Mouse (Mus musculus): Measurements from ENCODE around the gene Hmg20a. TPM values are rescaled to one million over a fixed set of nuclear protein-coding genes. Genes with fewer than 3 reads are reported as not detected.

Gene Hmg20a
- polyA plus RNA-seq, 1 experiment from 2014 or later: 52.2 TPM

DNA sequence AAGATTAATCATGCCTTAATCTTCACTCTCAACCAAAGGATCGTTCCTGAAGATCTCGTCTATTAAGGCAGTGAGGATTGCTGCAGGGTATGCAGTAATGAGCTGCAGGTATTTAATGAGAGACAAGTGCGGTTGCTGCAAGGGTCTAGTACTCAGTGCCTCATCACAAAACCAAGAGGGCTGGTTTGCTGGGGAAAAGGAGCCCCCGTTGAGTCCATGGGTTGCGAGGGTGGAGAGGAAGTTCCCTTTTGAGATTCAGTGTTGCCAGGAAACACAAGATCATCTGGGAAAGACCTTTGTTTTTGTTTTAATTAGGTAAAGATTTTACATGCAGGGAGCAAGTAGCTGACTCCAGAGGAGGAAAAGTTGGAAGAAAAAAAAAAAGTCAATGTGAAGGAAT, 86.1 kb downstream of the Hmg20a start:
- no peak overlapping the region for H3K9ac ChIP-seq (ENCODE audit: low read length)
- H3K4me2 ChIP-seq (ENCODE audit: low read length): no peak overlapping the region
- no peaks in the 10 kb centered on the region for H3K36me3 ChIP-seq (ENCODE audit: control insufficient read depth, insufficient read depth, low read length)
- no peaks in the 10 kb centered on the region for H3K9me3 ChIP-seq (ENCODE audit: control insufficient read depth, low read length)
- ATAC-seq (replicated peaks; ENCODE audit: low FRiP score, low TSS enrichment, low read depth) (no peak), DNase-seq (ENCODE audit: low spot score) (no peak)
- WGBS: 70% methylated on average over 5 of the region's 5 CpGs
- H3K27ac ChIP-seq (ENCODE audit: low read depth): no peak overlapping the region
- H3K27me3 ChIP-seq (replicated peaks; ENCODE audit: control insufficient read depth, insufficient read depth, low read length): no peaks in the 10 kb centered on the region
- no peak overlapping the region for H3K4me3 ChIP-seq (ENCODE audit: low read depth, low read length)
- H3K4me1 ChIP-seq (replicated peaks; ENCODE audit: control insufficient read depth, insufficient read depth, low read length): peaks cover 46% of the 10 kb centered on the region

DNA sequence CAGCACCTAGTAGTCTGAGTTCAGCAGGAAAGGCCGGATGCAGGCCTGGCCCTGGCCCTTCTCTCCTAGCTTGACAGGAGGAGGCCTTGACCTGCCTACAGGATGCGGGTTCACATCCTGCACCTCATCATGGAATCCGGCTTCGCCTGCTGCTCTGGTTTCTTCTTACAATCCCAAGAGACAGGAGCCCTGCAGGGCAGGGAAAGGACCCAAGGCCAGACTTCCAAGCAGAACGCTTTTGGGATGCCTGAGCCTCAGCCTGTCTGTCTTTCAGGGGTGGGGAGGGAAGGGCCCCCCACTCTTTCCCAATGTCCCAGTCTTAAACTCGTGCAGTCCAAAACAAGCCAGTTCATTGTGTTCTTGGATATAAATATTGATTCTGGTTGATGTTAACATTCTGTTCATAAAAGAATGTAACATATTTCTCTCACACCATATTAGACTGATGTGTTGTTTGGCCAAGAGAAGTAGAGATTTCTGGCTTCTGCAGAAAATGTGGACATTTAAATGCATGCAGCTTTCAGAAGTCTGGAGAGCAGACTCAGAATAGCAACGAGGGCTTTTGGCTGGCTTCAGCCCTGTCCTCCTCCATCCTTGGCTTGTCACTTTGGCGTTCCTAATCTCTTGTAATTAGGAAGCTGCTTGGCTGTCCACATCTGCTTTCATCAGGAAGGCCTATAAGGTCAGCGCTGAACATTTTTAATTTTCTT, 86.8 kb downstream of the Hmg20a start:
- DNase-seq (ENCODE audit: low spot score) (no peak), ATAC-seq (replicated peaks; ENCODE audit: low FRiP score, low TSS enrichment, low read depth) (peak; percentile 7; the same call in 1 of the 2 replicates)
- peak overlapping the region; percentile 83 for H3K27ac ChIP-seq (ENCODE audit: low read depth)
- WGBS: 50% methylated on average over 9 of the region's 9 CpGs
- H3K36me3 ChIP-seq (ENCODE audit: control insufficient read depth, insufficient read depth, low read length): no peaks in the 10 kb centered on the region
- no peaks in the 10 kb centered on the region for H3K27me3 ChIP-seq (replicated peaks; ENCODE audit: control insufficient read depth, insufficient read depth, low read length)
- no peak overlapping the region for H3K9ac ChIP-seq (ENCODE audit: low read length)
- H3K4me2 ChIP-seq (ENCODE audit: low read length): peak overlapping the region; percentile 63
- peaks cover 46% of the 10 kb centered on the region for H3K4me1 ChIP-seq (replicated peaks; ENCODE audit: control insufficient read depth, insufficient read depth, low read length)
- H3K9me3 ChIP-seq (ENCODE audit: control insufficient read depth, low read length): no peaks in the 10 kb centered on the region
- no peak overlapping the region for H3K4me3 ChIP-seq (ENCODE audit: low read depth, low read length)

DNA sequence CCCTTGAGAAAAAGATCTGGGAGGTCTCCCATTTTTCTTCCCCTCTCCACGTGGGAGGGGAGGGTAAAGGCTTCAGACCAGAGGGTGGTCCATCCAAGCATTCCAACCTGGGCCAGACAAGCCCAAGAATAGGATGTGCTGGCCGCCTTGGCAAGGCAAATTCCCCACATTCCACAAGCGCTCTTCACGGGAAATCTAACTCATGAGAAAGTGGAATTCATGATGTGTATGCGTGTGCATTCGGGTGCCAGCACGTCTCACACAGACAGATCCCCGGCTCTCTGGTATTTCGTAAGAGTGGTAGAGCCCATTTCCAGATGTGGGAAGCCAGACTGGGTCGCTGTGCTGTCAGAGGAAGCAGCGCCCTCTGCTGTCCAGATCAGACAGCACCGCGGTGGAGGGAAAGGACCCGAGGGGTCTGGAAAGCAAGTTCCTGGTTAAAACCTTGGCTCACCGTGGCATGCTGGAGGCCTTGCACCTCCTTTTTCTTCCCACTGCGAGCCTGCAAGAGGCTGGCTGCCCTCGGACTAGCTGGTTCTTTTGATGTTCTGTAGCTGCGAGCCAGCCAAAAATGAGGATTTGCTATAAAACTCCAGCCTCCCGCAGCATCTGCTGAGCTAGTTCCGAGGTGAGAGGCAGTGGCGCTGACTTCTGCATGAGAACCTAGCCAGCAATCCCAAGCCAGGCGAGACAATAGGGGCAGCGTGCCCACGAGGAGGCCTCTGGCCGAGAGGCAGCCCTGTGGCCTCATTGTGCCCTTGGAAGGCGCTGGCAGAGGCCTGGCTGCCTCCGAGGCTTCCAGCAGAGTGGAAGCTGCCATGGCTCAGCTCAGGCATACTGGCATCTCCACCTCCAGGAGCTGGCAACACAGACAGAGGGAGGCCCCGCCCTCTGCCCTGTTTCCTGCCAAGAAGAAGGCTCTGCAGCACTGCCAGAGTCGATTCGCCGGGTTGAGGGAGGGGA, 87.7 kb downstream of the Hmg20a start:
- Histone ChIP-seq H3K9me3 (ENCODE audit: control insufficient read depth, low read length) (no peaks in the 10 kb centered on the region), H3K27ac (ENCODE audit: low read depth) (peak overlapping the region; percentile 83), H3K27me3 (replicated peaks; ENCODE audit: control insufficient read depth, insufficient read depth, low read length) (no peaks in the 10 kb centered on the region), H3K4me3 (ENCODE audit: low read depth, low read length) (peak overlapping the region; percentile 26), H3K4me2 (ENCODE audit: low read length) (peak overlapping the region; percentile 63), H3K9ac (ENCODE audit: low read length) (peak overlapping the region; percentile 41), H3K4me1 (replicated peaks; ENCODE audit: control insufficient read depth, insufficient read depth, low read length) (peaks cover 46% of the 10 kb centered on the region), H3K36me3 (ENCODE audit: control insufficient read depth, insufficient read depth, low read length) (no peaks in the 10 kb centered on the region)
- ATAC-seq (replicated peaks; ENCODE audit: low FRiP score, low TSS enrichment, low read depth): peak; percentile 81
- DNase-seq (ENCODE audit: low spot score): peak; percentile 99
- WGBS: under 1% methylated on average over 31 of the region's 31 CpGs

GRCm38 (mm10) chr9:56506931-56507681, 88.7 kb downstream of the Hmg20a start:
- Histone ChIP-seq H3K36me3 (ENCODE audit: control insufficient read depth, insufficient read depth, low read length) (no peaks in the 10 kb centered on the region), H3K4me1 (replicated peaks; ENCODE audit: control insufficient read depth, insufficient read depth, low read length) (peaks cover 40% of the 10 kb centered on the region), H3K27ac (ENCODE audit: low read depth) (peak overlapping the region; percentile 83), H3K9me3 (ENCODE audit: control insufficient read depth, low read length) (no peaks in the 10 kb centered on the region), H3K4me3 (ENCODE audit: low read depth, low read length) (peak overlapping the region; percentile 26), H3K9ac (ENCODE audit: low read length) (peak overlapping the region; percentile 11; the same call in 1 of the 2 replicates), H3K27me3 (replicated peaks; ENCODE audit: control insufficient read depth, insufficient read depth, low read length) (no peaks in the 10 kb centered on the region), H3K4me2 (ENCODE audit: low read length) (peak overlapping the region; percentile 63)
- 4% methylated on average over 25 of the region's 25 CpGs for WGBS
- DNase-seq (ENCODE audit: low spot score) (peak; percentile 70), ATAC-seq (replicated peaks; ENCODE audit: low FRiP score, low TSS enrichment, low read depth) (no peak)

DNA sequence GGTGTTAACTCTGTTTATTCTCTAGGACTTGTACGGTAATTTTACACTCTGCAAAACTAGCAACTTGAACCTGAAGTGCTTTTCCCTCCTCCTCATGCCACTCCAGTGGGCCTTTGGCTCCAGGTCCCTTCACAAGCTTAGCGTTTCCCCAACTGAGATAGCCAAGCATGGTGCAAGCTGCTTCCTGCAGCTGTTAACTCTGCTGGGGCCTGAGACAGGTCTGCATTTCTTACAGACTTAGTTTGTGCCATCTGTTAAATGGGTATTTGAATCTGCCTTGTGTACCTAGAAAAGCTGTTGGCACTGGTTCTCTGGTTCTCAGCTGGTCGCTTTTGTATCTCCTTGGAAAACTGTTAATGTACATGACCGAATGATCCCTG, 89.3 kb downstream of the Hmg20a start:
- Histone ChIP-seq H3K9ac (ENCODE audit: low read length) (0 out of 2 replicates have a peak overlapping the region, but pooled peaks have one; percentile 11), H3K36me3 (ENCODE audit: control insufficient read depth, insufficient read depth, low read length) (no peaks in the 10 kb centered on the region), H3K9me3 (ENCODE audit: control insufficient read depth, low read length) (no peaks in the 10 kb centered on the region), H3K4me1 (replicated peaks; ENCODE audit: control insufficient read depth, insufficient read depth, low read length) (peaks cover 34% of the 10 kb centered on the region), H3K27me3 (replicated peaks; ENCODE audit: control insufficient read depth, insufficient read depth, low read length) (no peaks in the 10 kb centered on the region), H3K4me3 (ENCODE audit: low read depth, low read length) (no peak overlapping the region), H3K27ac (ENCODE audit: low read depth) (peak overlapping the region; percentile 83), H3K4me2 (ENCODE audit: low read length) (peak overlapping the region; percentile 63)
- ATAC-seq (replicated peaks; ENCODE audit: low FRiP score, low TSS enrichment, low read depth) (no peak), DNase-seq (ENCODE audit: low spot score) (peak; percentile 52)
- 50% methylated on average over 4 of the region's 4 CpGs for WGBS

DNA sequence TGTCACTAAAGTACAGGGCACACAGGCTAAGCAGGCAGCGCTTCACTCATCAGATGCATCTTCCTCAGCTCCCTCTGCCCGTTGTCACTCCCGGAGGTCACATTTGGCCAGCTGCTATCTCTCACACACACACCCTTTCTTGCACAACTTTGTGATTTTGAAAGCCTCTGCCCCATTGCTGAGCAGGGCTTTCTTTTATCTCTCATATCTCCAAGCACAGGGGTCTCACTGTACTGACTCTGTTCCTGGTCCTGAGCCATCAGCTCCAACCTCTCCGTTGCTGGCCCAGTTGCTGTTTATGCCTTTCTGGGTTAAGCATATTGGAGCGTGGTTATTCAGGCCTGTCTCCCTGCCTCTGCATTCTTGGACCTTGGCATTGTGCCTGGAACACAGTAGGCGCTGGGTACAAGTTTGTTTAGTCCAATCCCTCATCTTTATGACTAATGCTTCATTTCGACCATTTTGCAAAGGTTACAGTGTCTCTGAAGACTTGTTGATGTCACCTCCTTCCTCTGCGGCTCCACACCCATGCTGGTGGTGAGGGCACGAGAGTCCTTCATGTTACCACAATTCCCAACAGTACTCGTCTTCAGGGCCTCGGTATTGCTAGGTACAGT, 90.5 kb downstream of the Hmg20a start:
- Histone ChIP-seq H3K36me3 (ENCODE audit: control insufficient read depth, insufficient read depth, low read length) (no peaks in the 10 kb centered on the region), H3K4me2 (ENCODE audit: low read length) (no peak overlapping the region), H3K27ac (ENCODE audit: low read depth) (no peak overlapping the region), H3K9me3 (ENCODE audit: control insufficient read depth, low read length) (no peaks in the 10 kb centered on the region), H3K4me1 (replicated peaks; ENCODE audit: control insufficient read depth, insufficient read depth, low read length) (peaks cover 28% of the 10 kb centered on the region), H3K27me3 (replicated peaks; ENCODE audit: control insufficient read depth, insufficient read depth, low read length) (no peaks in the 10 kb centered on the region), H3K4me3 (ENCODE audit: low read depth, low read length) (no peak overlapping the region), H3K9ac (ENCODE audit: low read length) (no peak overlapping the region)
- DNase-seq (ENCODE audit: low spot score) (no peak), ATAC-seq (replicated peaks; ENCODE audit: low FRiP score, low TSS enrichment, low read depth) (no peak)
- WGBS: 70% methylated on average over 11 of the region's 11 CpGs

- DNase-seq (ENCODE audit: low spot score): no peak
- Histone ChIP-seq H3K27ac (ENCODE audit: low read depth) (no peak overlapping the region), H3K36me3 (ENCODE audit: control insufficient read depth, insufficient read depth, low read length) (no peaks in the 10 kb centered on the region), H3K9me3 (ENCODE audit: control insufficient read depth, low read length) (no peaks in the 10 kb centered on the region), H3K27me3 (replicated peaks; ENCODE audit: control insufficient read depth, insufficient read depth, low read length) (no peaks in the 10 kb centered on the region), H3K4me1 (replicated peaks; ENCODE audit: control insufficient read depth, insufficient read depth, low read length) (peaks cover 23% of the 10 kb centered on the region), H3K4me2 (ENCODE audit: low read length) (no peak overlapping the region), H3K4me3 (ENCODE audit: low read depth, low read length) (no peak overlapping the region), H3K9ac (ENCODE audit: low read length) (no peak overlapping the region)
- ATAC-seq (replicated peaks; ENCODE audit: low FRiP score, low TSS enrichment, low read depth): no peak
- WGBS: 80% methylated on average over 2 of the region's 2 CpGs
These were observed 91.9 kb downstream of the Hmg20a start for GRCm38 (mm10) chr9:56510281-56510680.

- Histone ChIP-seq H3K36me3 (ENCODE audit: control insufficient read depth, insufficient read depth, low read length) (no peaks in the 10 kb centered on the region), H3K27me3 (replicated peaks; ENCODE audit: control insufficient read depth, insufficient read depth, low read length) (no peaks in the 10 kb centered on the region), H3K4me2 (ENCODE audit: low read length) (no peak overlapping the region), H3K4me3 (ENCODE audit: low read depth, low read length) (no peak overlapping the region), H3K4me1 (replicated peaks; ENCODE audit: control insufficient read depth, insufficient read depth, low read length) (peaks cover 6% of the 10 kb centered on the region), H3K9ac (ENCODE audit: low read length) (no peak overlapping the region), H3K9me3 (ENCODE audit: control insufficient read depth, low read length) (no peaks in the 10 kb centered on the region), H3K27ac (ENCODE audit: low read depth) (no peak overlapping the region)
- DNase-seq (ENCODE audit: low spot score) (no peak), ATAC-seq (replicated peaks; ENCODE audit: low FRiP score, low TSS enrichment, low read depth) (no peak)
- WGBS: 79% methylated on average over 4 of the region's 4 CpGs
These were observed 94.1 kb downstream of the Hmg20a start for GRCm38 (mm10) chr9:56512486-56512885.
